In the genomic region with DNA sequence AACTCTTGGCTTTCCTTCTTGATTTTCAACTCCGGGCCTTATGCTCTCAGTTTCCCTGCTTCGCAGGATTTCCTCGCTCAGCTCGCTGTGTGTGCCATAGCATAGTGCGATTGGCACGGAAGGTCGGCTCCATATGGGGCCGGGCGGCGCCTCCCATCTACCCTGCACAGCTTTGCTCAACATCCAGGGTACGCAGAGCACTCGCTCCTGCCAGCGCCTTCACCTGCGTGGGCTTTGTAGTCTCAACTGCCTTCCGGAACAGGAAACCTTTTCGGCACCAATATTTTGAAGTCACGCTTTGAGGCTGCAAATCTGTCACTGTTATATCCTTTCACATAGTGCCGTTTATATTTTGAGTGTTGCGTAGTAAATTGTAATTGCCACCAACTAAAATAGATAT, we compare ENCODE assay signal across 17 mouse cellular contexts.
A peak's percentile ranks its signal among the peaks of the same experiment; 100 is the strongest.
DNase-seq lines count a peak whose midpoint lies in the region; ATAC-seq and TF ChIP-seq lines count a peak whose summit lies in the region.
"Had no signal": no experiment of that assay in that cellular context is flagged by ENCODE, and none has a peak within 500 bp of the region (broad histone marks: within the 10 kb centered on the region; RNA-seq: fewer than 3 reads in every experiment).

No protein-coding gene starts in this region.

- no peak overlapping the region for H3K4me2 ChIP-seq in forebrain, embryonic 15.5 days (replicated peaks)
- H3K4me2 ChIP-seq: kidney, embryonic 15.5 days; neural tube, embryonic 12.5 days had no signal

- no peak overlapping the region for H3K27ac ChIP-seq in layer of hippocampus, adult 2 months
- no peak overlapping the region for H3K27ac ChIP-seq in forebrain, embryonic 15.5 days (replicated peaks)
- H3K27ac ChIP-seq: kidney, embryonic 15.5 days; macrophage; neural tube, embryonic 12.5 days had no signal

- no peaks in the 10 kb centered on the region for H3K9me3 ChIP-seq in forebrain, embryonic 15.5 days
- H3K9me3 ChIP-seq: kidney, embryonic 15.5 days; neural tube, embryonic 12.5 days had no signal

- WGBS in forebrain, embryonic 15.5 days = 86% methylated on average over 19 of the region's 19 CpGs

- no peak overlapping the region for H3K9ac ChIP-seq in forebrain, embryonic 15.5 days (replicated peaks)
- H3K9ac ChIP-seq: kidney, embryonic 15.5 days; neural tube, embryonic 12.5 days had no signal

- no peaks in the 10 kb centered on the region for H3K27me3 ChIP-seq in forebrain, embryonic 15.5 days
- H3K27me3 ChIP-seq: kidney, embryonic 15.5 days; neural tube, embryonic 12.5 days had no signal

- H3K4me1 ChIP-seq in forebrain, embryonic 15.5 days = peaks cover 11% of the 10 kb centered on the region; the same call in 1 of the 2 replicates
- H3K4me1 ChIP-seq: kidney, embryonic 15.5 days; neural tube, embryonic 12.5 days had no signal

- H3K4me3 ChIP-seq in layer of hippocampus, adult 2 months = no peak overlapping the region
- H3K4me3 ChIP-seq in forebrain, embryonic 15.5 days = no peak overlapping the region
- H3K4me3 ChIP-seq: kidney, embryonic 15.5 days; neural tube, embryonic 12.5 days had no signal

- intact Hi-C loops in left cerebral cortex, postnatal 10 days (cut with DNase I) = loop anchor here (10.0 kb wide), 1 partner anchor 363 kb away; the partner anchor contains the start of gene Tle4

- peak; percentile 15 for DNase-seq in layer of hippocampus, adult 9-11 months
- no peak for DNase-seq in layer of hippocampus, adult 2 months (ENCODE audit: low spot score in 2 of 2)
- peak; percentile 31 to 33 for DNase-seq in left cerebral cortex, postnatal 10 days (ENCODE audit: extremely low spot score in 1 of 2, low spot score in 2 of 2)
- DNase-seq in right cerebral cortex, postnatal 25 days = peak; percentile 19
- DNase-seq in urinary bladder, postnatal 36 days (ENCODE audit: low spot score in 2 of 2) = no peak
- no peak for DNase-seq in testis, postnatal 10 days (ENCODE audit: low spot score)
- no peak for DNase-seq in kidney, postnatal 14 days
- DNase-seq: B cell, adult 2 months; cerebellum, adult 11 months; cerebellum, postnatal 36 days; liver; lung, adult 2 months; retina, postnatal 1 day had no signal

- TF ChIP-seq CTCF in layer of hippocampus, adult 2 months (conservative IDR thresholded peaks at IDR 0.05) = no peak

- H3K36me3 ChIP-seq in forebrain, embryonic 15.5 days = no peaks in the 10 kb centered on the region
- H3K36me3 ChIP-seq: kidney, embryonic 15.5 days; neural tube, embryonic 12.5 days had no signal

- peak; percentile 82; the same call in 1 of the 2 replicates for ATAC-seq in forebrain, embryonic 15.5 days (replicated peaks)

Comparison
In these comparisons a context has a peak if more than half of its experiments do, and no peak if none do; other contexts are left out.
1. DNase-seq: peak in layer of hippocampus, adult 9-11 months (single experiment), left cerebral cortex, postnatal 10 days (2 of 2) and right cerebral cortex, postnatal 25 days (single experiment); none in layer of hippocampus, adult 2 months (0 of 2), urinary bladder, postnatal 36 days (0 of 2), testis, postnatal 10 days (single experiment) and kidney, postnatal 14 days (single experiment).